Mouse (Mus musculus): Measurements from ENCODE around the gene Wnt5b.

GRCm38 (mm10) chr6:119388650-119389012 is 155.5 kb downstream of the Wnt5b start:
- no peak for TF ChIP-seq CTCF (IDR thresholded peaks at IDR 0.05; ENCODE audit: low read depth)
- no peak for TF ChIP-seq EP300 (optimal IDR thresholded peaks at IDR 0.05)
